9 mouse cellular contexts compared by ENCODE assay signal in genomic region chr11:117392251-117392650, GRCm38 (mm10).
DNase-seq lines count a peak whose midpoint lies in the region; ATAC-seq and TF ChIP-seq lines count a peak whose summit lies in the region.
"Had no signal": no experiment of that assay in that cellular context is flagged by ENCODE, and none has a peak within 500 bp of the region (broad histone marks: within the 10 kb centered on the region; RNA-seq: fewer than 3 reads in every experiment).

No protein-coding gene starts in this region.

- H3K4me1 ChIP-seq in hindbrain, postnatal 0 days (ENCODE audit: insufficient read depth, low read length): peaks cover 19% of the 10 kb centered on the region
- peaks cover 26% of the 10 kb centered on the region for H3K4me1 ChIP-seq in hindbrain, embryonic 13.5 days (replicated peaks)
- H3K4me1 ChIP-seq in spleen, adult 2 months (ENCODE audit: control insufficient read depth, insufficient read depth, insufficient read length): peaks cover 7% of the 10 kb centered on the region

- TF ChIP-seq POLR2A in spleen, adult 2 months (IDR thresholded peaks at IDR 0.05; ENCODE audit: low read depth, low read length): no peak

- peak; percentile 52 for TF ChIP-seq CTCF in hindbrain, postnatal 0 days (IDR thresholded peaks at IDR 0.05; ENCODE audit: low read depth)
- TF ChIP-seq CTCF in spleen, adult 2 months (IDR thresholded peaks at IDR 0.05; ENCODE audit: extremely low read depth, insufficient read depth, insufficient read length, insufficient replicate concordance): 0 out of 2 replicates have a peak, but pooled peaks have one; percentile 6

- no peak overlapping the region for H3K9ac ChIP-seq in hindbrain, postnatal 0 days (replicated peaks; ENCODE audit: low read length)
- H3K9ac ChIP-seq in hindbrain, embryonic 13.5 days: no peak overlapping the region
- H3K9ac ChIP-seq: hindbrain, embryonic 14.5 days had no signal

- no peak for DNase-seq in hindbrain, postnatal 0 days (ENCODE audit: low spot score)
- DNase-seq in spleen, adult 2 months (ENCODE audit: low read depth in 1 of 2, low spot score in 2 of 2): peak in 1 of 2 experiments; percentile 14
- DNase-seq in spleen, adult 18-20 months: no peak
- peak; percentile 81 for DNase-seq in ZHBTc4 (ENCODE audit: low read depth, low spot score)
- DNase-seq in thymus, postnatal 14 days: peak; percentile 55
- no peak for DNase-seq in layer of hippocampus, postnatal 36 days
- no peak for DNase-seq in right cerebral cortex, adult 2 months (ENCODE audit: low spot score in 2 of 2)

- H3K36me3 ChIP-seq in hindbrain, postnatal 0 days (ENCODE audit: insufficient read depth, low read length): no peaks in the 10 kb centered on the region
- no peaks in the 10 kb centered on the region for H3K36me3 ChIP-seq in hindbrain, embryonic 13.5 days
- no peaks in the 10 kb centered on the region for H3K36me3 ChIP-seq in spleen, adult 2 months (ENCODE audit: control insufficient read depth, insufficient read depth, low read length)

- H3K27ac ChIP-seq in hindbrain, postnatal 0 days: no peak overlapping the region
- H3K27ac ChIP-seq in hindbrain, embryonic 13.5 days: no peak overlapping the region
- no peak overlapping the region for H3K27ac ChIP-seq in spleen, adult 2 months (ENCODE audit: insufficient read depth, low read length)
- H3K27ac ChIP-seq: hindbrain, embryonic 14.5 days had no signal

- H3K9me3 ChIP-seq in hindbrain, postnatal 0 days (ENCODE audit: low read length): no peaks in the 10 kb centered on the region
- H3K9me3 ChIP-seq in hindbrain, embryonic 13.5 days: no peaks in the 10 kb centered on the region

- H3K27me3 ChIP-seq in hindbrain, postnatal 0 days (ENCODE audit: insufficient read depth, low read length): no peaks in the 10 kb centered on the region
- H3K27me3 ChIP-seq in hindbrain, embryonic 13.5 days: peaks cover 5% of the 10 kb centered on the region; the same call in 1 of the 2 replicates
- H3K27me3 ChIP-seq in spleen, adult 2 months (ENCODE audit: control insufficient read depth, insufficient read depth, low read length): peaks cover 6% of the 10 kb centered on the region

- 84% methylated on average over 2 of the region's 2 CpGs for WGBS in hindbrain, postnatal 0 days
- WGBS in hindbrain, embryonic 13.5 days: 84% methylated on average over 2 of the region's 2 CpGs
- WGBS in spleen, adult 2 months: 80% methylated on average over 2 of the region's 2 CpGs

- no peak overlapping the region for H3K4me2 ChIP-seq in hindbrain, postnatal 0 days (ENCODE audit: low read depth, low read length)
- no peak overlapping the region for H3K4me2 ChIP-seq in hindbrain, embryonic 13.5 days
- H3K4me2 ChIP-seq: hindbrain, embryonic 14.5 days had no signal

- no peak for ATAC-seq in hindbrain, postnatal 0 days
- no peak for ATAC-seq in hindbrain, embryonic 13.5 days (ENCODE audit: low FRiP score)

- H3K4me3 ChIP-seq in hindbrain, postnatal 0 days (ENCODE audit: low read length): no peak overlapping the region
- H3K4me3 ChIP-seq in hindbrain, embryonic 13.5 days: no peak overlapping the region
- H3K4me3 ChIP-seq in spleen, adult 2 months (ENCODE audit: extremely low read depth, insufficient read depth, insufficient read length): no peak overlapping the region

Comparison
In these comparisons a context has a peak if more than half of its experiments do, and no peak if none do; other contexts are left out.
1. DNase-seq: peak in ZHBTc4 (single experiment) and thymus, postnatal 14 days (single experiment); none in hindbrain, postnatal 0 days (single experiment), spleen, adult 18-20 months (0 of 2), layer of hippocampus, postnatal 36 days (0 of 2) and right cerebral cortex, adult 2 months (0 of 2).